In the genomic region with DNA sequence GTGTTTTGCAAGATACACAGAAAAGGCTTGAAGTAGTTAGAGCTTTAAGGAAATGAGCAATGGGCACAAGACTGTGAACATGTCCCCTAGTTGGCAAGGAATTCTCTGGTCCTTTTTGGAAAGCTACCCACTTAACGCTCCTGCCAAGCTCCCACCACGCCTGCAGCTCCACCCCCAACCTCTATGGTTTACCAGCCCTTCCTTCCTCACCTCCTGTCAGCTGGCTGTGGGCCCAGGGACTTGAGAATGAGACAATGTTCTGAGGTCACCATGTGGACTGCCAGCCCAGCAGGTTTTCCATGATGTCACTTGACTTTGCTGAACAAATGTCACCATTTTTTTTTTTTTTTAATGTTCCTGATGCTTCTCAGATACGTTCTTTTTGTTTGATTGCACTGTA, we compare ENCODE assay signal across 9 mouse cellular contexts. TPM values are rescaled to one million over a fixed set of nuclear protein-coding genes. Genes with fewer than 3 reads are reported as not detected.
DNase-seq lines count a peak whose midpoint lies in the region; ATAC-seq lines count a peak whose summit lies in the region.
"Had no signal": no experiment of that assay in that cellular context is flagged by ENCODE, and none has a peak within 500 bp of the region (broad histone marks: within the 10 kb centered on the region; RNA-seq: fewer than 3 reads in every experiment).

No protein-coding gene starts in this region.

- H3K27ac ChIP-seq in midbrain, embryonic 14.5 days (replicated peaks; ENCODE audit: low read depth, low read length), result no peak overlapping the region
- no peak overlapping the region for H3K27ac ChIP-seq in midbrain, embryonic 15.5 days
- no peak overlapping the region for H3K27ac ChIP-seq in midbrain, embryonic 10.5 days (replicated peaks)

- no peak overlapping the region for H3K9ac ChIP-seq in midbrain, embryonic 14.5 days (replicated peaks; ENCODE audit: low read length)
- H3K9ac ChIP-seq in midbrain, embryonic 15.5 days, result no peak overlapping the region

- no peaks in the 10 kb centered on the region for H3K36me3 ChIP-seq in midbrain, embryonic 14.5 days (ENCODE audit: control insufficient read depth, insufficient read depth, low read length)
- H3K36me3 ChIP-seq in midbrain, embryonic 15.5 days (replicated peaks), result no peaks in the 10 kb centered on the region
- H3K36me3 ChIP-seq in midbrain, embryonic 10.5 days, result no peaks in the 10 kb centered on the region

- H3K27me3 ChIP-seq in midbrain, embryonic 14.5 days (ENCODE audit: control insufficient read depth, insufficient read depth, low read length), result no peaks in the 10 kb centered on the region
- no peaks in the 10 kb centered on the region for H3K27me3 ChIP-seq in midbrain, embryonic 15.5 days (replicated peaks)
- H3K27me3 ChIP-seq in midbrain, embryonic 10.5 days (ENCODE audit: low read depth, poor library complexity, severe bottlenecking), result no peaks in the 10 kb centered on the region

- WGBS in midbrain, embryonic 14.5 days, result 55% methylated on average over 3 of the region's 3 CpGs
- 53% methylated on average over 3 of the region's 3 CpGs for WGBS in midbrain, embryonic 15.5 days
- 73% methylated on average over 3 of the region's 3 CpGs for WGBS in midbrain, embryonic 10.5 days

- DNase-seq in midbrain, embryonic 14.5 days, result peak; percentile 47
- DNase-seq in brain, adult 2 months (ENCODE audit: low read depth, low spot score), result peak; percentile 99
- DNase-seq in gastrocnemius, postnatal 14 days, result peak; percentile 63
- DNase-seq in kidney, postnatal 14 days, result peak; percentile 89
- peak; percentile 89 to 93 for DNase-seq in lung, postnatal 4 days
- DNase-seq in B cell, adult 2 months, result no peak
- DNase-seq in midbrain, embryonic 10.5 days (ENCODE audit: low spot score), result no peak

- intact Hi-C loops in gastrocnemius, postnatal 14 days (cut with DNase I; ENCODE audit: low total_unique reads), result no loop called here

- H3K9me3 ChIP-seq in midbrain, embryonic 14.5 days (ENCODE audit: control insufficient read depth, low read length), result no peaks in the 10 kb centered on the region
- H3K9me3 ChIP-seq in midbrain, embryonic 15.5 days, result no peaks in the 10 kb centered on the region
- H3K9me3 ChIP-seq in midbrain, embryonic 10.5 days (replicated peaks), result no peaks in the 10 kb centered on the region

- no peak overlapping the region for H3K4me2 ChIP-seq in midbrain, embryonic 14.5 days (ENCODE audit: low read length)
- no peak overlapping the region for H3K4me2 ChIP-seq in midbrain, embryonic 15.5 days

- no peaks in the 10 kb centered on the region for H3K4me1 ChIP-seq in midbrain, embryonic 14.5 days (ENCODE audit: control insufficient read depth, insufficient read depth, low read length)
- 0 out of 2 replicates have a peak, but pooled peaks cover 6% of the 10 kb centered on the region for H3K4me1 ChIP-seq in midbrain, embryonic 15.5 days
- H3K4me1 ChIP-seq in midbrain, embryonic 10.5 days, result peaks cover 11% of the 10 kb centered on the region

- no peak for ATAC-seq in midbrain, embryonic 14.5 days (ENCODE audit: low FRiP score, low TSS enrichment)
- ATAC-seq in midbrain, embryonic 15.5 days (replicated peaks), result no peak

- H3K4me3 ChIP-seq in midbrain, embryonic 14.5 days (replicated peaks; ENCODE audit: low read depth, low read length), result no peak overlapping the region
- no peak overlapping the region for H3K4me3 ChIP-seq in midbrain, embryonic 15.5 days
- no peak overlapping the region for H3K4me3 ChIP-seq in midbrain, embryonic 10.5 days

RNA-seq across cellular contexts. Expression of gene Ubtf, which starts 19.0 kb away (rescaled TPM):
- polyA plus RNA-seq in midbrain, embryonic 14.5 days (2014; fragmentation: Nextera tagmentation; extraction: Ambion mirVana), result 77.6 and 84.4 TPM in 2 replicates
- polyA plus RNA-seq in midbrain, embryonic 15.5 days (2015; fragmentation: Nextera tagmentation; extraction: Ambion mirVana), result 82.8 and 83.9 TPM in 2 replicates
- total RNA-seq in gastrocnemius, postnatal 14 days (2021), result 10 to 100 TPM; 38.2 to 45.5 TPM
- 89.6 and 90.3 TPM in 2 replicates for polyA plus RNA-seq in midbrain, embryonic 10.5 days (2016; fragmentation: Nextera tagmentation; extraction: Ambion mirVana)

RNA-seq across cellular contexts. Expression of gene Slc4a1, which starts 27.4 kb away (rescaled TPM):
- polyA plus RNA-seq in midbrain, embryonic 14.5 days (2014; fragmentation: Nextera tagmentation; extraction: Ambion mirVana), result 0.51 and 2.3 TPM in 2 replicates
- polyA plus RNA-seq in midbrain, embryonic 15.5 days (2015; fragmentation: Nextera tagmentation; extraction: Ambion mirVana), result 2.9 and 3.8 TPM in 2 replicates
- total RNA-seq in gastrocnemius, postnatal 14 days (2021), result 1 to 10 TPM in 1 of 2 experiments, under 1 TPM in 1; 0.59 to 1.5 TPM
- polyA plus RNA-seq in midbrain, embryonic 10.5 days (2016; fragmentation: Nextera tagmentation; extraction: Ambion mirVana), result 33.8 and 33.9 TPM in 2 replicates
- polyA plus RNA-seq: small intestine, adult 2 months had no signal

RNA-seq across cellular contexts. Expression of gene Atxn7l3, which starts 42.1 kb away (rescaled TPM):
- polyA plus RNA-seq in midbrain, embryonic 14.5 days (2014; fragmentation: Nextera tagmentation; extraction: Ambion mirVana), result 38.5 and 42.4 TPM in 2 replicates
- polyA plus RNA-seq in midbrain, embryonic 15.5 days (2015; fragmentation: Nextera tagmentation; extraction: Ambion mirVana), result 31.6 and 31.8 TPM in 2 replicates
- total RNA-seq in gastrocnemius, postnatal 14 days (2021), result 10 to 100 TPM; 15.9 to 17.5 TPM
- polyA plus RNA-seq in midbrain, embryonic 10.5 days (2016; fragmentation: Nextera tagmentation; extraction: Ambion mirVana), result 13.9 and 16.5 TPM in 2 replicates

RNA-seq across cellular contexts. Expression of gene Tmub2, which starts 53.8 kb away (rescaled TPM):
- polyA plus RNA-seq in midbrain, embryonic 14.5 days (2014; fragmentation: Nextera tagmentation; extraction: Ambion mirVana), result 76.4 and 78.4 TPM in 2 replicates
- polyA plus RNA-seq in midbrain, embryonic 15.5 days (2015; fragmentation: Nextera tagmentation; extraction: Ambion mirVana), result 82.3 and 84.4 TPM in 2 replicates
- total RNA-seq in gastrocnemius, postnatal 14 days (2021), result 10 to 100 TPM; 14.8 to 14.9 TPM
- 51.3 and 60.5 TPM in 2 replicates for polyA plus RNA-seq in midbrain, embryonic 10.5 days (2016; fragmentation: Nextera tagmentation; extraction: Ambion mirVana)

RNA-seq across cellular contexts. Expression of gene Rundc3a, which starts 54.6 kb away (rescaled TPM):
- 113 and 165 TPM in 2 replicates for polyA plus RNA-seq in midbrain, embryonic 14.5 days (2014; fragmentation: Nextera tagmentation; extraction: Ambion mirVana)
- 160 and 165 TPM in 2 replicates for polyA plus RNA-seq in midbrain, embryonic 15.5 days (2015; fragmentation: Nextera tagmentation; extraction: Ambion mirVana)
- under 1 TPM; 0.66 to 0.90 TPM for total RNA-seq in gastrocnemius, postnatal 14 days (2021)
- 21.5 and 40.7 TPM in 2 replicates for polyA plus RNA-seq in midbrain, embryonic 10.5 days (2016; fragmentation: Nextera tagmentation; extraction: Ambion mirVana)

Comparison
In these comparisons a context has a peak if more than half of its experiments do, and no peak if none do; other contexts are left out.
1. DNase-seq: peak in midbrain, embryonic 14.5 days (single experiment), brain, adult 2 months (single experiment), gastrocnemius, postnatal 14 days (single experiment), kidney, postnatal 14 days (single experiment) and lung, postnatal 4 days (2 of 2); none in B cell, adult 2 months (0 of 2) and midbrain, embryonic 10.5 days (single experiment).